Mouse (Mus musculus) stomach, postnatal 0 days (tissue): ENCODE measurements around the gene Vill.

ENCODE experiments used
- CTCF ChIP-seq: IDR thresholded peaks from 2 replicates; pipeline ENCODE4 v1.5.1; 2016; ENCODE audit warnings: antibody characterized with exemption, low read depth, mild to moderate bottlenecking, moderate library complexity
- EP300 ChIP-seq: optimal IDR thresholded peaks from 2 replicates; pipeline ENCODE3; 2016; ENCODE audit warnings: antibody characterized with exemption

- TF ChIP-seq CTCF (no peak), EP300 (no peak)
Observed at GRCm38 (mm10) chr9:119114911-119115310, 62.3 kb downstream of the Vill start.
